Mouse (Mus musculus): ENCODE results near the gene Zfpm1. TPM values are rescaled to one million over a fixed set of nuclear protein-coding genes. Genes with fewer than 3 reads are reported as not detected.

Zfpm1 gene
- polyA plus RNA-seq, 1 experiment from 2014 or later, result 2.8 TPM

- Histone ChIP-seq H3K9me3 (no peaks in the 10 kb centered on the region), H3K36me3 (no peaks in the 10 kb centered on the region), H3K4me2 (replicated peaks) (no peak overlapping the region), H3K4me1 (0 out of 2 replicates have a peak, but pooled peaks cover 6% of the 10 kb centered on the region), H3K9ac (no peak overlapping the region), H3K4me3 (no peak overlapping the region), H3K27ac (no peak overlapping the region), H3K27me3 (no peaks in the 10 kb centered on the region)
- ATAC-seq (ENCODE audit: insufficient number of reproducible peaks, insufficient read depth, low FRiP score, low TSS enrichment), result no peak
- WGBS, result 64% methylated on average over 6 of the region's 6 CpGs
These were observed 21.5 kb downstream of the Zfpm1 start for GRCm38 (mm10) chr8:122303451-122303850.

DNA sequence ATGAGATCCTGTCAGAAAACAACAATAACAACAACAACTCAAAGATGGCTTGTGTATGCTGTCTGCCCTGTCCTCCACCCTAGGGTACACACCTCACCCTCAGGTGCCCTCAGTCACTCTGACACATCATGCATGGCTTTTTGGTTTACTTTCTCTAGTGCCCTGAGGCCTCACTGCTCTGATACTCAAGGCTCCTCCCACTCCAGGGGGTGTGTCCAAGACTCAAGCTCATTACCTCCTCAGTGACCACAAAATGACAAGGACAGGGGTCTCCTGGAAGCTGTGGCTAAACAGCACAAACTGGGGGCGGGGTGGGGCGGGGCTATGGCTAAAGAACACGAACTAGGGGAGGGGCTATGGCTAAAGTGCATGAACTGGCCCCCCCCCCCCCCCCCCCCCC is 22.1 kb downstream of the Zfpm1 start:
- WGBS, result 20% methylated on average over 3 of the region's 3 CpGs
- Histone ChIP-seq H3K4me2 (replicated peaks) (no peak overlapping the region), H3K4me3 (no peak overlapping the region), H3K9ac (no peak overlapping the region), H3K27ac (no peak overlapping the region), H3K36me3 (no peaks in the 10 kb centered on the region), H3K27me3 (no peaks in the 10 kb centered on the region), H3K9me3 (no peaks in the 10 kb centered on the region), H3K4me1 (0 out of 2 replicates have a peak, but pooled peaks cover 6% of the 10 kb centered on the region)
- ATAC-seq (ENCODE audit: insufficient number of reproducible peaks, insufficient read depth, low FRiP score, low TSS enrichment), result no peak

- Histone ChIP-seq H3K9ac (no peak overlapping the region), H3K9me3 (no peaks in the 10 kb centered on the region), H3K4me2 (replicated peaks) (no peak overlapping the region), H3K36me3 (no peaks in the 10 kb centered on the region), H3K27ac (no peak overlapping the region), H3K4me3 (no peak overlapping the region), H3K27me3 (no peaks in the 10 kb centered on the region), H3K4me1 (0 out of 2 replicates have a peak, but pooled peaks cover 6% of the 10 kb centered on the region)
- ATAC-seq (ENCODE audit: insufficient number of reproducible peaks, insufficient read depth, low FRiP score, low TSS enrichment), result no peak
- WGBS, result 84% methylated on average over 26 of the region's 26 CpGs
These were observed 24.9 kb downstream of the Zfpm1 start for GRCm38 (mm10) chr8:122306660-122307399.

- H3K4me3 ChIP-seq, result no peak overlapping the region
- H3K9ac ChIP-seq, result no peak overlapping the region
- 0 out of 2 replicates have a peak, but pooled peaks cover 6% of the 10 kb centered on the region for H3K4me1 ChIP-seq
- ATAC-seq (ENCODE audit: insufficient number of reproducible peaks, insufficient read depth, low FRiP score, low TSS enrichment), result no peak
- no peaks in the 10 kb centered on the region for H3K9me3 ChIP-seq
- WGBS, result 81% methylated on average over 8 of the region's 8 CpGs
- H3K4me2 ChIP-seq (replicated peaks), result no peak overlapping the region
- no peaks in the 10 kb centered on the region for H3K27me3 ChIP-seq
- no peaks in the 10 kb centered on the region for H3K36me3 ChIP-seq
- H3K27ac ChIP-seq, result no peak overlapping the region
These were observed 25.9 kb downstream of the Zfpm1 start for GRCm38 (mm10) chr8:122307836-122308235.

- 83% methylated on average over 12 of the region's 12 CpGs for WGBS
- H3K27ac ChIP-seq, result no peak overlapping the region
- H3K4me1 ChIP-seq, result no peaks in the 10 kb centered on the region
These were observed 27.3 kb downstream of the Zfpm1 start for GRCm38 (mm10) chr8:122309272-122309671.

GRCm38 (mm10) chr8:122311115-122311514 is 29.2 kb downstream of the Zfpm1 start:
- Histone ChIP-seq H3K36me3 (no peaks in the 10 kb centered on the region), H3K9me3 (no peaks in the 10 kb centered on the region), H3K4me2 (replicated peaks) (no peak overlapping the region), H3K27ac (no peak overlapping the region), H3K27me3 (no peaks in the 10 kb centered on the region), H3K4me1 (no peaks in the 10 kb centered on the region), H3K4me3 (no peak overlapping the region), H3K9ac (no peak overlapping the region)
- 79% methylated on average over 2 of the region's 2 CpGs for WGBS
- ATAC-seq (ENCODE audit: insufficient number of reproducible peaks, insufficient read depth, low FRiP score, low TSS enrichment), result no peak

More at GRCm38 (mm10) chr8:122309272-122309671, 27.3 kb downstream of the Zfpm1 start:
- no peak overlapping the region for H3K4me3 ChIP-seq
- H3K9ac ChIP-seq, result no peak overlapping the region
- no peak overlapping the region for H3K4me2 ChIP-seq (replicated peaks)
- H3K27me3 ChIP-seq, result no peaks in the 10 kb centered on the region
- ATAC-seq (ENCODE audit: insufficient number of reproducible peaks, insufficient read depth, low FRiP score, low TSS enrichment), result no peak
- H3K9me3 ChIP-seq, result no peaks in the 10 kb centered on the region
- no peaks in the 10 kb centered on the region for H3K36me3 ChIP-seq

DNA sequence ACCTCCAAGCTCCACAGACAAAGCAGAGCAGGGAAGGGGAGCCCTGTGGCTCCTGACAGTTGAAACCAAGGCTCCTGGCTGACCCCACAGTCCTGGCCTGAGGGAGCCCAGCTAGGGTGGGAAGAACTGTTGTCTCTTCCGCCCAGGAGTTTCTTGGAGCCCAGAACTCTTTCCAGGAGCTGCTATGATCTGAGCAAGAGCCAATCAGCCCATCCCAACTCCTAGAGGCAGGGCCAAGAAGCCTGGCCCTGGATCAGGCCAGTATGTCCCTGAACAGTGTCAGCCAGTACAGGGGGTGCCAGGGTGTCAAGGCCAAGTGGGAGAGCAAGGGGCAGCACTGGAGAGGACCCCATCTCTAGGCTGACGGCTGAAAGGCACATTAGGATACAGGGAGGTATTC is 30.6 kb downstream of the Zfpm1 start:
- H3K36me3 ChIP-seq, result no peaks in the 10 kb centered on the region
- H3K27me3 ChIP-seq, result no peaks in the 10 kb centered on the region

DNA sequence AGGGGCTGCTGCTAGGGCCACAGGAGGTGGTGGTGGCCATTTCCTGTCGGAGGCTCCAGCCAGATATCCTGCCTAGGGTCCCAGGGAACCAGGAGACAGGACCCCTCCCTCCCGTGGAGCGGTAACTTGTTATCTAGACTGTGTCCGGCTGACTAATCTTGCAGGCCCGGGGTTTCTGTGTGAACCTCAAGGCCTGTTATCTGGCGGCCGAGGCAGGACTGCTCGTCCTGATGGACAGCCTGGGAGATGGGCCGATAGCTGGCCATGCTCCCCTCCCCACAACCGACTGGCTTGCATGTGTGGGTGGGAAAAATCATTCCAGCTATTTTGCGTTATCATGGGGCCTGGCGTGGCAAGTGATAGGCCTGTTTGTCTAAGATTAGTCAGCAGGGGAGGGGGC is 31.4 kb downstream of the Zfpm1 start:
- Histone ChIP-seq H3K4me1 (0 out of 2 replicates have a peak, but pooled peaks cover 3% of the 10 kb centered on the region), H3K27ac (no peak overlapping the region)
- WGBS, result 68% methylated on average over 12 of the region's 12 CpGs

More for the DNA sequence above, 30.6 kb downstream of the Zfpm1 start:
- 66% methylated on average over 2 of the region's 2 CpGs for WGBS
- Histone ChIP-seq H3K9me3 (no peaks in the 10 kb centered on the region), H3K4me2 (replicated peaks) (no peak overlapping the region), H3K9ac (no peak overlapping the region), H3K4me1 (no peaks in the 10 kb centered on the region), H3K27ac (no peak overlapping the region), H3K4me3 (no peak overlapping the region)
- no peak for ATAC-seq (ENCODE audit: insufficient number of reproducible peaks, insufficient read depth, low FRiP score, low TSS enrichment)

DNA sequence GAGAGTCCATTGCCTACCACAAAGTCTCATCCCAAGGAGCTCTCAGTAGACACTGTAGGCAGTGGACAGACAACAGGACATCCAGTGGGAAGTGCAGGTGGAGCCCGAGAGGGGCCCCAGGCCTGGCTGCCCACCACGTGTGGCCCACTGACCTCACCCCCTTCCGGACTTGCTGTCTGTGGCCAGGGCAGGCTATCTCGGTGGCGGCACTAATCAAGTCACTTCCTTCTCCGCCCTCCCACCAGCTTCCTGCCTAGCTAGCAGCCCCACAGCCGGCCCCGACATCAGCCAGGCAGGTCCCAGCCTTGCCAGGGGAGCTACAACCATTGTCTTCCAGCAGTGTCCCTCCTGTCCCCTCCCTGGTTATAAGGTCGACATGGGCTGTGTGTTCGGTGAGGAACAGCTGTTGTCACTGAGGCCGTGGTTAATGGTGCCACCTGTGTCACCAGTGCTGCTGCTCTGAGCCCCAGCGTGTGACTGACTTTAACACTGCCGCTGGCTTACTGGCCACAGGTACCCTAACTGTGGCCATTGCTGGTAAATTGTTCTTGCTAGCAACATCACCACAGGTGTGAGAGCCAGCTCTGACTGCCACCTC is 33.1 kb downstream of the Zfpm1 start:
- no peak overlapping the region for H3K4me3 ChIP-seq
- 0 out of 2 replicates have a peak, but pooled peaks cover 6% of the 10 kb centered on the region for H3K4me1 ChIP-seq
- H3K9me3 ChIP-seq, result no peaks in the 10 kb centered on the region
- no peak overlapping the region for H3K4me2 ChIP-seq (replicated peaks)
- ATAC-seq (ENCODE audit: insufficient number of reproducible peaks, insufficient read depth, low FRiP score, low TSS enrichment), result no peak
- H3K27ac ChIP-seq, result no peak overlapping the region
- H3K9ac ChIP-seq, result no peak overlapping the region
- WGBS, result 48% methylated on average over 13 of the region's 13 CpGs
- no peaks in the 10 kb centered on the region for H3K36me3 ChIP-seq
- H3K27me3 ChIP-seq, result no peaks in the 10 kb centered on the region

More for the DNA sequence above, 31.4 kb downstream of the Zfpm1 start:
- no peaks in the 10 kb centered on the region for H3K27me3 ChIP-seq
- H3K4me2 ChIP-seq (replicated peaks), result no peak overlapping the region
- no peak overlapping the region for H3K9ac ChIP-seq
- no peaks in the 10 kb centered on the region for H3K9me3 ChIP-seq
- no peak for ATAC-seq (ENCODE audit: insufficient number of reproducible peaks, insufficient read depth, low FRiP score, low TSS enrichment)
- H3K4me3 ChIP-seq, result no peak overlapping the region
- no peaks in the 10 kb centered on the region for H3K36me3 ChIP-seq

DNA sequence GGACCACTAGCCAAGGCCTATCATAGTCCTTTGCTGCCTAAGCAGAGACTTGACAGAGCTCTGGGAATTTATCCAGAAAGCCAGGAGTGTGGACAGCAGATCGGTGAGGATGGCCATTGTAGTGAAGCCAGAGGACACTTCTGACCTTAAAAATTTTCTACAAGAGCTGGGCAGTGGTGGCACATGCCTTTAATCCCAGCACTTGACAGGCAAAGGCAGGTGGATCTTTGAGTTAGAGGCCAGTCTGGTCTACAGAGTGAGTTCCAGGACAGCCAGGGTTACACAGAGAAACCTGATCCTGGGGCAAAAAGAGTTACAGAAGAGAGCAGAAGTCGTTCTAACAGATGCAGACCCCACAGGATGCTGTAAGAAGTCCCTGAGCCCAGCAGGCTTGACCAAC is 34.5 kb downstream of the Zfpm1 start:
- Histone ChIP-seq H3K9ac (no peak overlapping the region), H3K4me3 (no peak overlapping the region), H3K4me2 (replicated peaks) (no peak overlapping the region), H3K9me3 (no peaks in the 10 kb centered on the region), H3K27ac (no peak overlapping the region), H3K36me3 (no peaks in the 10 kb centered on the region), H3K4me1 (0 out of 2 replicates have a peak, but pooled peaks cover 6% of the 10 kb centered on the region), H3K27me3 (no peaks in the 10 kb centered on the region)
- WGBS, result 40% methylated on average over 2 of the region's 2 CpGs
- no peak for ATAC-seq (ENCODE audit: insufficient number of reproducible peaks, insufficient read depth, low FRiP score, low TSS enrichment)

- Histone ChIP-seq H3K9me3 (no peaks in the 10 kb centered on the region), H3K4me3 (no peak overlapping the region), H3K36me3 (no peaks in the 10 kb centered on the region), H3K27me3 (no peaks in the 10 kb centered on the region), H3K4me1 (0 out of 2 replicates have a peak, but pooled peaks cover 6% of the 10 kb centered on the region), H3K4me2 (replicated peaks) (no peak overlapping the region), H3K27ac (no peak overlapping the region), H3K9ac (no peak overlapping the region)
- 45% methylated on average over 8 of the region's 8 CpGs for WGBS
- ATAC-seq (ENCODE audit: insufficient number of reproducible peaks, insufficient read depth, low FRiP score, low TSS enrichment), result no peak
These were observed 36.1 kb downstream of the Zfpm1 start for GRCm38 (mm10) chr8:122317918-122318475.
